Mouse (Mus musculus): ENCODE measurements around the gene Slc4a1. TPM values are rescaled to one million over a fixed set of nuclear protein-coding genes. Genes with fewer than 3 reads are reported as not detected.

Gene Slc4a1
- polyA plus RNA-seq, 1 experiment from 2014 or later, result 913 TPM

DNA sequence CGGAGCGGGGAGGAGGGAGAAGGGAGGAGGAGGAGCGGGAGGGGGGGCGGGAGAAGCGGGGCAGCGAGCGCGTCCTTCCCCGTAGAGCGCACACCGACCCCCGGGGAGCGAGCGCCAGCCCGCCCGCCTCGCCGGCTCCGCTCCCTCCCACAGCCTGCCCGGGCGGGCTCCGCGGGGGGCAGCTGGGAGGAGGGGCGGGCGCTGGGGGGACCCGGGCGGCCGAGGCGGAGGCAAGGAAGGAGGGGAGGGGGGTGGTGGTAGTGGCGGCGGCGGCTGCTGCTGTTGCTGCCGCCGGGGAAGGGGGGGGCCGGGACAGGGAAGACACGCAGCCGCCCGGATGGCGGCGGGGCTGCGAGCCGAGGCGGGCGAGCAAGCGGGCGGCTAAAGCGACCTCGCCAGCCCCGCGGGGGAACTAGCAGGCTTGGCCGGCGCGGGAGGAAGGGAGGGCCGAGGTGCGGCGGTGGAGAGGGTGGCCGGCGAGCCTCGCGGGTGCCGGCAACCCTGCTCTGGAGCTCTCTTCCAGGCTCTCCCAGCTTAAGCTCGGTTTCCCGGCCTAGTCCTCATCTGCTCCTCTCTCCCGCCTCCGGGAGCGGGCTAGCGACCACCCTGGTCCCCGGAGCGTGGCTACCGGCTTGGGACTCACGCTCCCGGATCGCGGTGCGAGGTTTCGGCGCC is 48.0 kb downstream of the Slc4a1 start:
- 2% methylated on average over 30 of the region's 77 CpGs for WGBS (ENCODE audit: insufficient replicate concordance)
- Histone ChIP-seq H3K27ac (peak overlapping the region; percentile 99), H3K36me3 (peaks cover 28% of the 10 kb centered on the region), H3K4me3 (peak overlapping the region; percentile 100), H3K9ac (peak overlapping the region; percentile 100), H3K4me1 (peaks cover 49% of the 10 kb centered on the region), H3K9me3 (replicated peaks) (no peaks in the 10 kb centered on the region), H3K27me3 (replicated peaks) (peaks cover 23% of the 10 kb centered on the region), H3K4me2 (peak overlapping the region; percentile 96)
- ATAC-seq, result peak; percentile 58

GRCm38 (mm10) chr11:102317298-102317900 is 48.6 kb downstream of the Slc4a1 start:
- H3K4me3 ChIP-seq, result peak overlapping the region; percentile 100
- peaks cover 18% of the 10 kb centered on the region for H3K27me3 ChIP-seq (replicated peaks)
- peak overlapping the region; percentile 99 for H3K27ac ChIP-seq
- H3K4me2 ChIP-seq, result peak overlapping the region; percentile 96
- peaks cover 56% of the 10 kb centered on the region for H3K4me1 ChIP-seq
- H3K9ac ChIP-seq, result peak overlapping the region; percentile 100
- ATAC-seq, result peak; percentile 19
- H3K36me3 ChIP-seq, result peaks cover 34% of the 10 kb centered on the region
- WGBS (ENCODE audit: insufficient replicate concordance), result under 1% methylated on average over 62 of the region's 87 CpGs
- no peaks in the 10 kb centered on the region for H3K9me3 ChIP-seq (replicated peaks)

- under 1% methylated on average over 66 of the region's 80 CpGs for WGBS (ENCODE audit: insufficient replicate concordance)
- peak; percentile 64 for ATAC-seq
These were observed 49.3 kb downstream of the Slc4a1 start for GRCm38 (mm10) chr11:102316572-102317297.

GRCm38 (mm10) chr11:102315690-102316571 is 50.1 kb downstream of the Slc4a1 start:
- Histone ChIP-seq H3K4me3 (peak overlapping the region; percentile 100), H3K27me3 (replicated peaks) (peaks cover 6% of the 10 kb centered on the region; the same call in 1 of the 2 replicates), H3K4me2 (peak overlapping the region; percentile 96), H3K9me3 (replicated peaks) (no peaks in the 10 kb centered on the region), H3K9ac (peak overlapping the region; percentile 100), H3K4me1 (peaks cover 69% of the 10 kb centered on the region), H3K36me3 (peaks cover 49% of the 10 kb centered on the region), H3K27ac (peak overlapping the region; percentile 84)
- 10% methylated on average over 14 of the region's 14 CpGs for WGBS (ENCODE audit: insufficient replicate concordance)
- ATAC-seq, result no peak

More at GRCm38 (mm10) chr11:102316572-102317297, 49.3 kb downstream of the Slc4a1 start:
- H3K36me3 ChIP-seq, result peaks cover 41% of the 10 kb centered on the region
- H3K4me1 ChIP-seq, result peaks cover 62% of the 10 kb centered on the region
- peak overlapping the region; percentile 96 for H3K4me2 ChIP-seq
- H3K27ac ChIP-seq, result peak overlapping the region; percentile 99
- H3K4me3 ChIP-seq, result peak overlapping the region; percentile 100
- H3K27me3 ChIP-seq (replicated peaks), result peaks cover 13% of the 10 kb centered on the region; the same call in 1 of the 2 replicates
- no peaks in the 10 kb centered on the region for H3K9me3 ChIP-seq (replicated peaks)
- peak overlapping the region; percentile 100 for H3K9ac ChIP-seq

DNA sequence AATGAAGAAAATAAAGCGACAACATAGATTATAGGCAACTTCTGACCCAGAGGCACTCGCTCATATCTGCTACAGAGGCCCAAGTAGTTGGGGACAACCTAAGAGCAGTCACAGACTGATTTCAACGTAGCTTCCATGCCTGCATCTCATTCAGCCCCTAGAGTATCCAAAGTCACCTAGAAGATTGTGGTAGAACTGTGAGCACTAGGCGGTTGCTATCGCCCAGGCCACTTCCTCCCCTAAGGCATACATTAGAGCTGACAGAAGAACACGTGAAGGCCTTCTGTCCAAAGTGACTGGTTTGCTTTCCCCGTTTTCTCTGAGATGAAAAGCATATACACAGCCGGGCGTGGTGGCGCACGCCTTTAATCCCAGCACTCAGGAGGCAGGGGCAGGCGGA is 51.7 kb downstream of the Slc4a1 start:
- Histone ChIP-seq H3K4me3 (no peak overlapping the region), H3K4me1 (peaks cover 70% of the 10 kb centered on the region), H3K36me3 (peaks cover 65% of the 10 kb centered on the region), H3K9me3 (replicated peaks) (no peaks in the 10 kb centered on the region), H3K27ac (no peak overlapping the region), H3K4me2 (0 out of 2 replicates have a peak overlapping the region, but pooled peaks have one; percentile 96), H3K9ac (no peak overlapping the region), H3K27me3 (replicated peaks) (no peaks in the 10 kb centered on the region)
- WGBS (ENCODE audit: insufficient replicate concordance), result 76% methylated on average over 12 of the region's 12 CpGs
- ATAC-seq, result no peak

GRCm38 (mm10) chr11:102312586-102312985 is 53.4 kb downstream of the Slc4a1 start:
- no peaks in the 10 kb centered on the region for H3K27me3 ChIP-seq (replicated peaks)
- WGBS (ENCODE audit: insufficient replicate concordance), result 72% methylated on average over 6 of the region's 6 CpGs
- peaks cover 83% of the 10 kb centered on the region for H3K4me1 ChIP-seq
- ATAC-seq, result no peak
- H3K27ac ChIP-seq, result peak overlapping the region; percentile 83; the same call in 1 of the 2 replicates
- H3K4me2 ChIP-seq, result no peak overlapping the region
- peaks cover 79% of the 10 kb centered on the region for H3K36me3 ChIP-seq
- H3K9me3 ChIP-seq (replicated peaks), result no peaks in the 10 kb centered on the region
- H3K9ac ChIP-seq, result no peak overlapping the region
- no peak overlapping the region for H3K4me3 ChIP-seq

GRCm38 (mm10) chr11:102311966-102312365 is 54.0 kb downstream of the Slc4a1 start:
- H3K4me3 ChIP-seq, result no peak overlapping the region
- H3K36me3 ChIP-seq, result peaks cover 86% of the 10 kb centered on the region
- H3K9me3 ChIP-seq (replicated peaks), result no peaks in the 10 kb centered on the region
- H3K4me2 ChIP-seq, result no peak overlapping the region
- H3K27ac ChIP-seq, result peak overlapping the region; percentile 83; the same call in 1 of the 2 replicates
- peaks cover 83% of the 10 kb centered on the region for H3K4me1 ChIP-seq
- H3K27me3 ChIP-seq (replicated peaks), result no peaks in the 10 kb centered on the region
- WGBS (ENCODE audit: insufficient replicate concordance), result 82% methylated on average over 4 of the region's 4 CpGs
- no peak for ATAC-seq
- H3K9ac ChIP-seq, result no peak overlapping the region

DNA sequence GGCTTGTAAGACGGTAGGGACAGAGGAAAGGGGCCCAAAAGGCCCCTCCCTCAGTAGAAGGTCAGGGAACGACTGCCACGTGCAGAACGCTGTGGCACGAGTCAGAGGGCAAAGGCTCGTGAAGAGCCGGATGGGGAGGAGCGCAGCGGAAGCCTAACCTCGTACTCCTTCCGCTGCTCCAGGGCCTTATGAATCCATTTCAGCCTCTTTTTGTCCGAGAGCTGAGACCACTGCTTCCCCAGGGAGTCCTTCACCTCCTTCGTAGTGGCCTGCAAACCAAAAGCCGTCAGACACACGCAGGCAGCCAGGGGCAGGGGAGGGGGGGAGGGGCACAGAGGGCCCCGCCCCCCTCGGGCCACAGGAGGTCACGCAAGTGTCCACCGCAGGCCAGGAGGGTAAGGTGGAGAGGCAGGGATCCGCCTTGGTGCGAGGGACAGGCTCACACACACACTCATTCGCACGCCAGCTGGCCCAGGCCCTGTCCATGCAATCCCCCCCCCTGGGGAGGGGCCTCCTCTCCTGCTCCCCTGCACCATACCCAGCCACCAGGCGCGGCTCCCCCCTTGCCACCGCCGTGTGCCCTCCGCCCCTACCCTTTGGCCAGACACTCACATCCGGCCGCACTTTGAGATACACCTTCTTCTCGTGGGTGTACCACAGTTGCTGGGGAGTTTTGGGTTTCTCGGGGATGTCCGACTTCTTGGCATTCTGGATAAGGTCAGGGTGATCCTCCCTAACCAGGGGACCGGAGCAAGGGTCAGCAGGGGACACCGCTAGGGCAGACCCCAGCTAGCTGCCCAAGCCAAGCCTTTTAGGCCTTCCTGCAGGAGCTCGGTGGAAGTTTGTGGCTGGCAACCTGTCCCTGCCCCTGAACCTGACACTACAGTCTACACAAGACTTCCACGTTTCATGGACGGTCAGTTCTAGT is 55.0 kb downstream of the Slc4a1 start:
- Histone ChIP-seq H3K9ac (peak overlapping the region; percentile 60), H3K27me3 (replicated peaks) (no peaks in the 10 kb centered on the region), H3K4me3 (peak overlapping the region; percentile 54), H3K4me1 (peaks cover 80% of the 10 kb centered on the region), H3K27ac (peak overlapping the region; percentile 83), H3K9me3 (replicated peaks) (no peaks in the 10 kb centered on the region), H3K36me3 (peaks cover 95% of the 10 kb centered on the region), H3K4me2 (peak overlapping the region; percentile 82)
- 43% methylated on average over 37 of the region's 38 CpGs for WGBS (ENCODE audit: insufficient replicate concordance)
- ATAC-seq, result no peak

DNA sequence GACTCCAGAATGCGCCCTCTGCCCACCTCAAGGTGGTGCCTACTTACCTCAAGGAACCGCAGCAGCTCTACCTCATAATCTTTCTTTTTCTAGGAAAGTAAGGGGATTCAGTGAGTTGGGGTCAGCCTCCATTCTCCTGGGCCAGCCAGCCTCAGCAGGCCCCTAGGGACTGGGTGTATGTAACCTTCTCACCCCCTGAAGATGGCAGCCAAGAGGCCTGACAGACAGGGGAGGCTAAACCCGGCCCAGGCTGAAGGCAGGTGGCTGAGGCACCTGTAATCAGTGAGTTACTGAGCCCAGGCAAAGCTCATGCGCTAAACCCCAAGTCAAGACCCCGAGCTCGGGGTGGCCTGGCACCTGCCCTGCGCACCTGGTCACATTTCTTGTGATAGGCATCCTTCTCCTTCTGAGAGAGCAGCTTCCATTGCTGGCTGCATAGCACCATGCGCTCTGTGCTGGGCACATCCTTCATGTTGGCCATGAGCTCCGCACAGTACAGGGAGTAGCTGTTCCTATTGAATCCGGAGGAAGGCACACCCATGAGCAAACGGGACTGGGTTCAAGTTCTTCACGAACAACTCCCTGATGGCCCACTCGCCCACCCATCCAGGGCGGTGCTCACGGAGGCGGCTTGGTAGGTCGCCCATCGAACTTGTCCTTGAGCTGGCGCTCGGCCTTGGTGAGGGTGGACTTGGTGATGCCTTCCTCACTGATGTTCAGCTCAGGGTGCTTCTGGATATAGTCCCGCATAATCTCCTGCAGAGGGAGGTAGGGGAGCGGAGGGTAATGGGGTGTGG is 56.0 kb downstream of the Slc4a1 start:
- peak overlapping the region; percentile 60 for H3K9ac ChIP-seq
- peak overlapping the region; percentile 83 for H3K27ac ChIP-seq
- H3K27me3 ChIP-seq (replicated peaks), result no peaks in the 10 kb centered on the region
- H3K4me3 ChIP-seq, result peak overlapping the region; percentile 54
- H3K4me1 ChIP-seq, result peaks cover 70% of the 10 kb centered on the region
- peaks cover 97% of the 10 kb centered on the region for H3K36me3 ChIP-seq
- 71% methylated on average over 22 of the region's 22 CpGs for WGBS (ENCODE audit: insufficient replicate concordance)
- peak overlapping the region; percentile 82 for H3K4me2 ChIP-seq
- no peaks in the 10 kb centered on the region for H3K9me3 ChIP-seq (replicated peaks)
- ATAC-seq, result no peak

GRCm38 (mm10) chr11:102308979-102309378 is 57.0 kb downstream of the Slc4a1 start:
- under 1% methylated on average over 27 of the region's 27 CpGs for WGBS (ENCODE audit: insufficient replicate concordance)
- Histone ChIP-seq H3K4me1 (peaks cover 59% of the 10 kb centered on the region), H3K36me3 (peaks cover 91% of the 10 kb centered on the region), H3K4me2 (peak overlapping the region; percentile 82), H3K9me3 (replicated peaks) (no peaks in the 10 kb centered on the region), H3K27ac (peak overlapping the region; percentile 83), H3K27me3 (replicated peaks) (no peaks in the 10 kb centered on the region), H3K4me3 (peak overlapping the region; percentile 54), H3K9ac (peak overlapping the region; percentile 60)
- peak; percentile 93 for ATAC-seq
